Mouse (Mus musculus) spleen, postnatal 4 days (tissue): ENCODE results near the gene Tcaf3.

Experiments
- DNase-seq, 2 experiments: peaks; one replicate each; pipeline ENCODE4 v3.0.0; 2022; ENCODE audit warnings: low spot score in 2 of 2

The Tcaf3 gene

DNA sequence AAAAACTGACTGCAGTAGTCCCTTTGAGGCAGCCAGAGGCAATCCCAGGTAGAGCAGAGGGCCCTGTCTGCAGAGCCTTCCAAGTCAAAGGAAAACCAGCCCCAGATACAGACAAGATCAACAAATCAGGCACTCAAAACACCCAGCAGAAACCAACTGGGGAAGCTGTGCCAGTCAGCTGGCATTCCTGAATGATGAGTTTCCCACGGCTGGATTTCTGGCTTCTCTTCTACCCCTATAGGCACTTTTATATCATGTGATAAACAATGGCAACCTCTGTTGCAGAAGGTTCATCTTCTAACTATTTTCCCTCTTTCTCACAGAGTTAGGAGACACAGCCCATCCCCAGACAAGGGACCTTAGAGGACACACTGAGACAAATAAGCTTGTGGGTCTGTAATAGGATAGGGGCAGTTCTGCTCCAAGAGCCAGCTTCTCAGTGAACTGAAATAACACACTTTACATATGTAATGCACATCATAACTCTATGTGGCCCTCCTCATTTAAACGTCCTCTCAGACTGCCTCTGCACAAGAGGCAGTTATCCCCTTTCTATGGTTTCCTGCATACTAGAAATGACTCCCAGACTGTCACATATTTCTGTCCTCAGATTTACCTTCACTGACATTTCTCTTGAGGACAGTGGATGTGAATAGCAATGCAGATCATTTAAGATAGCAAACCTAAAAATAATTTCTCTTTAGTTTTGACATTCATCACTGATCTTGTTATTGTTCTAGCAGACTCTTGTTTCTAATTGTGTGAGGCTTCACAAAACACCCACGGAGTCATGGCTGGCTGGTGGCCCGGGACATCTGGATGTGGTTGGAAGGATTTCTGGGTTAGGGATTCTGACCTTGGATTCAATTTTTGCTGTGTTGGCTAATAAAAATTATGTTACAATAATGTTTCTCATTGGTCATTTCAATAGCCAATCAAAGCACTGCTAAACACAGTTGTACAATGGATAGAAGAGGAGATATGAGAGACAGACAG, 55.2 kb downstream of the Tcaf3 start:
- DNase-seq: no peak

GRCm38 (mm10) chr6:42540681-42541080, 56.8 kb downstream of the Tcaf3 start:
- DNase-seq: no peak

- no peak for DNase-seq
These were observed 57.8 kb downstream of the Tcaf3 start for GRCm38 (mm10) chr6:42539711-42540110.
